Mouse (Mus musculus): Measurements from ENCODE around the gene Ahdc1. TPM values are rescaled to one million over a fixed set of nuclear protein-coding genes. Genes with fewer than 3 reads are reported as not detected.

Gene Ahdc1
- polyA plus RNA-seq, 1 experiment = 25.8 TPM

GRCm38 (mm10) chr4:133093481-133094033 is 82.5 kb downstream of the Ahdc1 start:
- no peak for DNase-seq
- no peak for TF ChIP-seq POLR2A (IDR thresholded peaks at IDR 0.05; ENCODE audit: borderline replicate concordance, extremely low read depth, low read depth, low read length)
- no peak for TF ChIP-seq CTCF (IDR thresholded peaks at IDR 0.05; ENCODE audit: insufficient read depth, low read length)
- WGBS = 28% methylated on average over 6 of the region's 6 CpGs
- peaks cover 44% of the 10 kb centered on the region for H3K4me1 ChIP-seq (ENCODE audit: control insufficient read depth, insufficient read depth, low read length)
- H3K4me3 ChIP-seq (replicated peaks; ENCODE audit: extremely low read depth, low read depth, low read length) = no peak overlapping the region

DNA sequence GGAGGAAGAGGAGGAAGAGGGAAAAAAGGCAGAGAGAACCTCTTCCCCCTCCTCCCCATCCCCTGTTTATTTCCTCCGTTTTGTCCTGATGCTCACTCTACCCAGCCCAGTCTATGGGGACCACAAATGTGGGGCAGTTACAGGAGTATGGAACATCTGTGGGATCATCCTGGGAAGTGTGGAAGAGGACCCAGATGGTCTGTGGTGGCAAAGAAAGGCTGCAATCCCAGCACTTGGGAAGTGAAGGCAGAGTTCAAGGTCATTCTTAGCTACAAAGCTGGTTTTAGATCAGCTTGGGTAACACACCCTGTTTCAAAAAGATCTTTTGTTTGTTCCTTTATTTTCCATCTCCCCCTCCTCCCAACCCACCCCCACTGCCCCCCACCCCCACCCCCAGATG is 83.2 kb downstream of the Ahdc1 start:
- TF ChIP-seq CTCF (IDR thresholded peaks at IDR 0.05; ENCODE audit: insufficient read depth, low read length) = no peak
- no peak for TF ChIP-seq POLR2A (IDR thresholded peaks at IDR 0.05; ENCODE audit: borderline replicate concordance, extremely low read depth, low read depth, low read length)
- 38% methylated on average over 1 of the region's 1 CpGs for WGBS
- no peak for DNase-seq
- H3K4me1 ChIP-seq (ENCODE audit: control insufficient read depth, insufficient read depth, low read length) = peaks cover 44% of the 10 kb centered on the region
- no peak overlapping the region for H3K4me3 ChIP-seq (replicated peaks; ENCODE audit: extremely low read depth, low read depth, low read length)

DNA sequence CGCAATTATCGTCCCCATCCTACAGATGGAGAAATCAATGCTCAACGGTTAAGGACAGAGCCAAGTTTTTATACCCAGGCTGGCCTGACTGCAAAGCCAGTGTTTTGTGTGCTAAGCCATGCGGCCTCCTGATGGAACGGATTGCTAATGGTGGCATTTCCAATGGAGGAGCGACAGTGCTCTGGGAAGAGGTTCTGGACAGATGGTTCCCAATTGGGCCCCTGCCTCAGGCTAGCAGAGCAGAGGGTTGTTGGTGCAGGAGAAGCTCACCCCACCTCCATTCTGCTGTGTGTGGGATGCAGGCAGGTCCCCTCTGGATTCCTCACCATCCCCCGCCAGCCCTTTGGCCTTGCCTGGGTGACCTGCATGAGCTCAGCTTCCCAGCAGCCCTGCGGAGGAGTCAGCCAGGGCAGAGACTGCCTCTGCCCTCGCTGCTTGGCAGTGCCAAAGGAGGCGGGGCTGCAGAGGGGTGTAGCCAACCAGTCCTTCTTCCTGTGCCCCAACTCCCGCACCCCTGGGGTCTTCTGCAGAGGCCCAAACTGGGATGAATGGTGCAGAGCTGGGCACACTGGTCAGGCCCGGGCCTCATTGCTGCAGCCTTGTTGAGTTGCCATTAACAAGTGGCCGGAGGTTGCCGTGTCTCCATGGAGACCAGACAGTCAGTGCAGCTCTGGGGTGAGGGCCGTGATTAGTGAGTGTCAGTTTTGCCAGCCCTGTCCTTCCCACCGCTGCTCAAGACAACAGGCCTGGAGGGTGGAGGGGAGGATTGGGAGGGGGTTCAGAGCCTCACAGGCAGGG is 84.1 kb downstream of the Ahdc1 start:
- H3K4me1 ChIP-seq (ENCODE audit: control insufficient read depth, insufficient read depth, low read length) = peaks cover 41% of the 10 kb centered on the region
- DNase-seq = peak; percentile 73
- 31% methylated on average over 16 of the region's 16 CpGs for WGBS
- H3K4me3 ChIP-seq (replicated peaks; ENCODE audit: extremely low read depth, low read depth, low read length) = peak overlapping the region; percentile 52
- no peak for TF ChIP-seq CTCF (IDR thresholded peaks at IDR 0.05; ENCODE audit: insufficient read depth, low read length)
- TF ChIP-seq POLR2A (IDR thresholded peaks at IDR 0.05; ENCODE audit: borderline replicate concordance, extremely low read depth, low read depth, low read length) = peak; percentile 36; the same call in 1 of the 2 replicates

- Histone ChIP-seq H3K4me3 (replicated peaks; ENCODE audit: extremely low read depth, low read depth, low read length) (peak overlapping the region; percentile 52), H3K4me1 (ENCODE audit: control insufficient read depth, insufficient read depth, low read length) (peaks cover 36% of the 10 kb centered on the region)
- WGBS = 20% methylated on average over 3 of the region's 3 CpGs
- DNase-seq = peak; percentile 27
Observed at GRCm38 (mm10) chr4:133095734-133096065, 84.6 kb downstream of the Ahdc1 start.

- peak overlapping the region; percentile 29 for H3K4me3 ChIP-seq (replicated peaks; ENCODE audit: extremely low read depth, low read depth, low read length)
- H3K4me1 ChIP-seq (ENCODE audit: control insufficient read depth, insufficient read depth, low read length) = peaks cover 27% of the 10 kb centered on the region
- peak; percentile 42 for DNase-seq
- WGBS = 3% methylated on average over 14 of the region's 26 CpGs
Observed at GRCm38 (mm10) chr4:133096671-133097070, 85.6 kb downstream of the Ahdc1 start.

DNA sequence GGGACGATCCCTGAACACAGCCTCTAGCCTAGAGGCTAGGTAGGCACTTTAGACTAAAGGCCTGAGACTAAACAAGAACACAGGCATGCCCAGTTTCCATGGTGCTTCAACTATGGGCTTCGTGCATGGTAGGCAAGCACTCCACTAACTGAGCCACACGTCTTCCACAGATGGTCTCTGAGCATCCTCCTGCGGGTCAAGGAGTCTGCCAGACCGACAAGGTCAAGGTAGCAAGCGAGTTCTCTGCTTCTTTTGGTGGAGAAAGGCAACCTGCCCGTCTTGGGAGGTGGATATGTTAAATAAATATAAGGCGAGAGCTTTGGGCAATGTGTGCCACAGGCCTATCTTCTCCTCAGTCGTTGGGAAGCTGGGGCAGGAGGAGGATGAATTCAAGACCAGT is 90.7 kb downstream of the Ahdc1 start:
- H3K4me1 ChIP-seq (ENCODE audit: control insufficient read depth, insufficient read depth, low read length) = peaks cover 9% of the 10 kb centered on the region; the same call in 1 of the 2 replicates
- no peak for TF ChIP-seq CTCF (IDR thresholded peaks at IDR 0.05; ENCODE audit: insufficient read depth, low read length)
- TF ChIP-seq POLR2A (IDR thresholded peaks at IDR 0.05; ENCODE audit: borderline replicate concordance, extremely low read depth, low read depth, low read length) = peak; percentile 23; the same call in 1 of the 2 replicates
- H3K4me3 ChIP-seq (replicated peaks; ENCODE audit: extremely low read depth, low read depth, low read length) = no peak overlapping the region
- DNase-seq = no peak
- 67% methylated on average over 9 of the region's 9 CpGs for WGBS

DNA sequence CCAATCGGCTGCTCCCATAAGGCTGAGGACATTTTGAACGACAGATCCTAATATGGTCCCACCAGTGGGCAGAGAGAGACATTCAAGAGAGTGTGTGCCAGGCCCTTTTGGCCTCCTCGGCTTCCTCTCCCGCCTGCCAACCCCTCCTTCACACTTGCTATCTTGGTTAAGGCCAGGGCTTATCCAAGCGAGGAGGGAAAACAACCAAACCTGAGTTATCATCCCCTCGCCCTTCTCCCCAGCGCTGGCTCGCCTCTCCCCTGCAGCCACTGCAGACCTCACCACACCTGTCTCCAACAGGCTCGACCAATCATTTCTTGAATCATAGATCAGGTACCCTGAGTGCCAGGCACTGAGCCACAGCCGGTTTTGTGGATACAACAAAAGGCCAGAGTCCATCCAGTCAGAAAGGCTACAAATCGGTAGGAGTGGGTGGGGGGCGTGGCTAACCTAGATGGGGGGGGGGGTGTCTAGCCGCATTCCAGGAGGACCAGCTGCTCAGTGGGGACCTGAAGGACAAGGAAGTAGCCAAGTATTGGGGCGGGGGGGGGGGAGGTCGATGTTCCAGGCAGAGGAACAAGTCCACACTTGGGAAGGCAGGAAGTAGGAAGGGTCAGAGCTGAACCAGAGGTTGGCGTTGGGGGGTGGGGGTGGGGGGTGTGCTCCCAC is 92.6 kb downstream of the Ahdc1 start:
- Histone ChIP-seq H3K4me3 (replicated peaks; ENCODE audit: extremely low read depth, low read depth, low read length) (no peak overlapping the region), H3K4me1 (ENCODE audit: control insufficient read depth, insufficient read depth, low read length) (peaks cover 18% of the 10 kb centered on the region)
- WGBS = 19% methylated on average over 16 of the region's 16 CpGs
- DNase-seq = peak; percentile 37
- TF ChIP-seq POLR2A (IDR thresholded peaks at IDR 0.05; ENCODE audit: borderline replicate concordance, extremely low read depth, low read depth, low read length) = 0 out of 2 replicates have a peak, but pooled peaks have one; percentile 10
- no peak for TF ChIP-seq CTCF (IDR thresholded peaks at IDR 0.05; ENCODE audit: insufficient read depth, low read length)

DNA sequence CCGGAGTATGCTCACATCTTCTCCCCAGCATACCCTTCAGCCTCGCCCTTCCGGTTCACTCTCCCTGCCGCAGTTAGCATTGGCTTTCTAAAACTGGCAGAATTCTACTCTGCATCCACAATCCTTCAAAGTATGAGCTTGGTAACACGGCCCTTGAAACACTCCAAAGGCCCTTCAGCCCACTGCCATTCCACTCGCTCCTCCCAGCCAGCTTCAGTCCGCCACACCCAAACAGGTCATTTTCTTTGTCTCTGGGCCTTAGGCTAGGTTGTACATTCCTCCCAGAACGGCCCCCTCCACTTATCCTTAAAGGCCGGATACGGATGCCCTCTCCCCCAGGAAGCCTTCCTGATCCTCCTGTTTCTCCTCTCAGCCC is 93.1 kb downstream of the Ahdc1 start:
- TF ChIP-seq CTCF (IDR thresholded peaks at IDR 0.05; ENCODE audit: insufficient read depth, low read length) (no peak), POLR2A (IDR thresholded peaks at IDR 0.05; ENCODE audit: borderline replicate concordance, extremely low read depth, low read depth, low read length) (peak; percentile 41; the same call in 1 of the 2 replicates)
- peak; percentile 64 for DNase-seq
- H3K4me1 ChIP-seq (ENCODE audit: control insufficient read depth, insufficient read depth, low read length) = peaks cover 23% of the 10 kb centered on the region
- WGBS = 29% methylated on average over 10 of the region's 10 CpGs
- no peak overlapping the region for H3K4me3 ChIP-seq (replicated peaks; ENCODE audit: extremely low read depth, low read depth, low read length)

DNA sequence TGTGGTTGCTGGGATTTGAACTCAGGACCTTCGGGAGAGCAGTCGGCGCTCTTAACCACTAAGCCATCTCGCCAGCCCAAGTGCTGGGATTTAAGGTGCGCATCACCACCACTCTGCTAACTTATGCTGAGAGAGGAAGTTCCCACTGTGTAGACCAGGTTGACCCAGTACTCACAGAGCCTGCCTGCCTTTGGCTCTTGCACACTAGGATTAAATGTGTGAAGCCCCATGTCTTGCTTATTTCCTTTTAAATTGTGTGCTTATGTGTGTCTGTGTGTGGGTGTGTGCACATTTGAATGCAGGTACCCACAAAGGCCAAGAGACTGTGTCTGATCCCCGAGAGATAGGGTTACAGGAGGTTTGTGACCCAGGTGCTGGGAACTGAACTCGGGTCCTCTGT is 95.6 kb downstream of the Ahdc1 start:
- TF ChIP-seq POLR2A (IDR thresholded peaks at IDR 0.05; ENCODE audit: borderline replicate concordance, extremely low read depth, low read depth, low read length) (no peak), CTCF (IDR thresholded peaks at IDR 0.05; ENCODE audit: insufficient read depth, low read length) (no peak)
- 95% methylated on average over 7 of the region's 7 CpGs for WGBS
- peaks cover 23% of the 10 kb centered on the region for H3K4me1 ChIP-seq (ENCODE audit: control insufficient read depth, insufficient read depth, low read length)
- H3K4me3 ChIP-seq (replicated peaks; ENCODE audit: extremely low read depth, low read depth, low read length) = no peak overlapping the region
- DNase-seq = no peak

GRCm38 (mm10) chr4:133107788-133108281 is 96.8 kb downstream of the Ahdc1 start:
- WGBS = 26% methylated on average over 13 of the region's 13 CpGs
- Histone ChIP-seq H3K4me3 (replicated peaks; ENCODE audit: extremely low read depth, low read depth, low read length) (no peak overlapping the region), H3K4me1 (ENCODE audit: control insufficient read depth, insufficient read depth, low read length) (peaks cover 22% of the 10 kb centered on the region)
- TF ChIP-seq CTCF (IDR thresholded peaks at IDR 0.05; ENCODE audit: insufficient read depth, low read length) (peak; percentile 20; the same call in 1 of the 2 replicates), POLR2A (IDR thresholded peaks at IDR 0.05; ENCODE audit: borderline replicate concordance, extremely low read depth, low read depth, low read length) (no peak)
- DNase-seq = peak; percentile 58

All from lung, adult 2 months (tissue).